Mouse (Mus musculus): ENCODE data around the gene Trmu. TPM values are rescaled to one million over a fixed set of nuclear protein-coding genes. Genes with fewer than 3 reads are reported as not detected.
A peak's percentile ranks its signal among the peaks of the same experiment; 100 is the strongest.
"Not testable (repeated sequence)": the region's sequence is repeated elsewhere in the genome, so short reads cannot be mapped to it uniquely, and the experiment has no call there.

The Trmu gene
- polyA plus RNA-seq, 1 experiment, result 1.6 TPM

- no peaks in the 10 kb centered on the region for H3K27me3 ChIP-seq (ENCODE audit: control insufficient read depth)
- peaks cover 4% of the 10 kb centered on the region for H3K4me1 ChIP-seq (ENCODE audit: control insufficient read depth)
- peaks cover 9% of the 10 kb centered on the region for H3K36me3 ChIP-seq (ENCODE audit: control insufficient read depth)
- TF ChIP-seq TAL1 (IDR thresholded peaks at IDR 0.05; ENCODE audit: low read length) (no peak), GATA1 (IDR thresholded peaks at IDR 0.05; ENCODE audit: low read length) (no peak)
- no peaks in the 10 kb centered on the region for H3K9me3 ChIP-seq (ENCODE audit: control insufficient read depth, low read length)
- H3K4me3 ChIP-seq (replicated peaks), result no peak overlapping the region
These were observed 27.3 kb upstream of the Trmu start for GRCm38 (mm10) chr15:85851656-85852392.

- H3K4me1 ChIP-seq (ENCODE audit: control insufficient read depth), result peaks cover 35% of the 10 kb centered on the region
- no peaks in the 10 kb centered on the region for H3K27me3 ChIP-seq (ENCODE audit: control insufficient read depth)
- H3K36me3 ChIP-seq (ENCODE audit: control insufficient read depth), result peaks cover 36% of the 10 kb centered on the region
- no peak for TF ChIP-seq GATA1 (IDR thresholded peaks at IDR 0.05; ENCODE audit: low read length)
- no peak for TF ChIP-seq TAL1 (IDR thresholded peaks at IDR 0.05; ENCODE audit: low read length)
- H3K9me3 ChIP-seq (ENCODE audit: control insufficient read depth, low read length), result no peaks in the 10 kb centered on the region
- peak overlapping the region; percentile 92 for H3K4me3 ChIP-seq (replicated peaks)
These were observed 20.1 kb upstream of the Trmu start for GRCm38 (mm10) chr15:85858980-85859489.

- peaks cover 41% of the 10 kb centered on the region for H3K36me3 ChIP-seq (ENCODE audit: control insufficient read depth)
- H3K4me1 ChIP-seq (ENCODE audit: control insufficient read depth), result peaks cover 35% of the 10 kb centered on the region
- TF ChIP-seq TAL1 (IDR thresholded peaks at IDR 0.05; ENCODE audit: low read length) (no peak), GATA1 (IDR thresholded peaks at IDR 0.05; ENCODE audit: low read length) (no peak)
- peak within 1 kb of the TSS; percentile 92 for H3K4me3 ChIP-seq (replicated peaks)
- H3K9me3 ChIP-seq (ENCODE audit: control insufficient read depth, low read length), result no peaks in the 10 kb centered on the region
- no peaks in the 10 kb centered on the region for H3K27me3 ChIP-seq (ENCODE audit: control insufficient read depth)
These were observed 19.6 kb upstream of the Trmu start, which contains the start of gene Gtse1 for GRCm38 (mm10) chr15:85859490-85860031. Gtse1 (plus strand) TSS chr15:85859745.

GRCm38 (mm10) chr15:85865913-85866312, 13.2 kb upstream of the Trmu start:
- not testable (repeated sequence) for H3K9me3 ChIP-seq (ENCODE audit: control insufficient read depth, low read length); H3K27me3 ChIP-seq (ENCODE audit: control insufficient read depth); H3K4me3 ChIP-seq (replicated peaks)
- Histone ChIP-seq H3K4me1 (ENCODE audit: control insufficient read depth) (peaks cover 14% of the 10 kb centered on the region), H3K36me3 (ENCODE audit: control insufficient read depth) (peaks cover 100% of the 10 kb centered on the region)

- Histone ChIP-seq H3K27me3 (ENCODE audit: control insufficient read depth) (no peaks in the 10 kb centered on the region), H3K36me3 (ENCODE audit: control insufficient read depth) (peaks cover 100% of the 10 kb centered on the region), H3K4me1 (ENCODE audit: control insufficient read depth) (peaks cover 4% of the 10 kb centered on the region; the same call in 1 of the 2 replicates), H3K4me3 (replicated peaks) (no peak overlapping the region), H3K9me3 (ENCODE audit: control insufficient read depth, low read length) (no peaks in the 10 kb centered on the region)
- TF ChIP-seq TAL1 (IDR thresholded peaks at IDR 0.05; ENCODE audit: low read length) (no peak), GATA1 (IDR thresholded peaks at IDR 0.05; ENCODE audit: low read length) (no peak)
These were observed 11.4 kb upstream of the Trmu start for GRCm38 (mm10) chr15:85867696-85868095.

GRCm38 (mm10) chr15:85877336-85877735, 1.8 kb upstream of the Trmu start:
- Histone ChIP-seq H3K27me3 (ENCODE audit: control insufficient read depth) (no peaks in the 10 kb centered on the region), H3K4me3 (replicated peaks) (no peak overlapping the region), H3K36me3 (ENCODE audit: control insufficient read depth) (peaks cover 60% of the 10 kb centered on the region), H3K9me3 (ENCODE audit: control insufficient read depth, low read length) (no peaks in the 10 kb centered on the region), H3K4me1 (ENCODE audit: control insufficient read depth) (peaks cover 23% of the 10 kb centered on the region)
- TF ChIP-seq TAL1 (IDR thresholded peaks at IDR 0.05; ENCODE audit: low read length), result no peak
- no peak for TF ChIP-seq GATA1 (IDR thresholded peaks at IDR 0.05; ENCODE audit: low read length)

GRCm38 (mm10) chr15:85879498-85879895, 385 bp downstream of the Trmu start:
- H3K27me3 ChIP-seq (ENCODE audit: control insufficient read depth), result no peaks in the 10 kb centered on the region
- H3K9me3 ChIP-seq (ENCODE audit: control insufficient read depth, low read length), result no peaks in the 10 kb centered on the region
- H3K4me3 ChIP-seq (replicated peaks), result peak overlapping the region; percentile 71
- H3K4me1 ChIP-seq (ENCODE audit: control insufficient read depth), result peaks cover 23% of the 10 kb centered on the region
- TF ChIP-seq GATA1 (IDR thresholded peaks at IDR 0.05; ENCODE audit: low read length), result no peak
- TF ChIP-seq TAL1 (IDR thresholded peaks at IDR 0.05; ENCODE audit: low read length), result no peak
- peaks cover 56% of the 10 kb centered on the region for H3K36me3 ChIP-seq (ENCODE audit: control insufficient read depth)

GRCm38 (mm10) chr15:85885606-85886005, 6.5 kb downstream of the Trmu start:
- Histone ChIP-seq H3K9me3 (ENCODE audit: control insufficient read depth, low read length) (no peaks in the 10 kb centered on the region), H3K36me3 (ENCODE audit: control insufficient read depth) (peaks cover 53% of the 10 kb centered on the region), H3K27me3 (ENCODE audit: control insufficient read depth) (no peaks in the 10 kb centered on the region), H3K4me3 (replicated peaks) (no peak overlapping the region), H3K4me1 (ENCODE audit: control insufficient read depth) (peaks cover 5% of the 10 kb centered on the region)
- TF ChIP-seq TAL1 (IDR thresholded peaks at IDR 0.05; ENCODE audit: low read length), result no peak
- TF ChIP-seq GATA1 (IDR thresholded peaks at IDR 0.05; ENCODE audit: low read length), result no peak

- H3K4me1 ChIP-seq (ENCODE audit: control insufficient read depth), result 0 out of 2 replicates have a peak, but pooled peaks cover 2% of the 10 kb centered on the region
- no peaks in the 10 kb centered on the region for H3K9me3 ChIP-seq (ENCODE audit: control insufficient read depth, low read length)
- H3K36me3 ChIP-seq (ENCODE audit: control insufficient read depth), result peaks cover 72% of the 10 kb centered on the region
- H3K27me3 ChIP-seq (ENCODE audit: control insufficient read depth), result no peaks in the 10 kb centered on the region
- no peak overlapping the region for H3K4me3 ChIP-seq (replicated peaks)
- TF ChIP-seq TAL1 (IDR thresholded peaks at IDR 0.05; ENCODE audit: low read length), result no peak
- TF ChIP-seq GATA1 (IDR thresholded peaks at IDR 0.05; ENCODE audit: low read length), result no peak
These were observed 10.1 kb downstream of the Trmu start for GRCm38 (mm10) chr15:85889235-85889634.

Measured in erythroblast, embryonic 14.5 days (primary cell).